Mouse (Mus musculus) heart, postnatal 0 days (tissue): ENCODE measurements around the gene Gm45208.

Experiments used
- CTCF ChIP-seq: IDR thresholded peaks from 2 replicates; pipeline ENCODE4 v1.5.1; 2016; ENCODE audit warnings: antibody characterized with exemption, control low read depth, low read depth
- EP300 ChIP-seq: IDR thresholded peaks from 2 replicates; pipeline ENCODE4 v1.6.1; 2016; ENCODE audit warnings: antibody characterized with exemption, low read depth

DNA sequence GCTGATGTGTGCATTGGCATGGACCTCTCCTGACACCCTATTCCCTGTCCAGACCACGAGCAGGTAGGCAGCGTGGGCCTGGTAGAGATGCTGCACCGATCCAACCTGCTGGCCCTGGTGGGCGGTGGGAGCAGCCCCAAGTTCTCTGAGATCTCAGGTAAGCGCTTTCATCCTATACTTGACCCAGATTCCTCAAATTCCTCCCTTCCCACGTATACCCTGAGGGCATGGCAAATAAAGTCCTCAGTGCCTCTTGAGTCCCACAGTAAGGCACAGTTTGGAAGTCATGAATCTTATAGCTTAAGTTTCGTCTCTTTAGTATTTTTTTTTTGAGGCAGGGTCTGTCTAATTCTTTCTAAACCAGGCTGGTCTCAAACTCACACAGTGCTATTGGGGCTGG lies 2.1 kb downstream of the Gm45208 start:
- no peak for TF ChIP-seq CTCF
- TF ChIP-seq EP300 = no peak
